Mouse (Mus musculus) liver, embryonic 12.5 days (tissue): Measurements from ENCODE around the gene Nab2. TPM values are rescaled to one million over a fixed set of nuclear protein-coding genes. Genes with fewer than 3 reads are reported as not detected.
"Not testable (repeated sequence)": the region's sequence is repeated elsewhere in the genome, so short reads cannot be mapped to it uniquely, and the experiment has no call there.

ENCODE experiments used
- ATAC-seq: fragments of 200-750 bp; cut with Nextera tagmentation; 2 replicates; pipeline ENCODE4 v1.8.0; 2017; ENCODE audit warnings: moderate number of reproducible peaks, mild to moderate bottlenecking, moderate library complexity
- H3K27ac ChIP-seq: fragments of 300-500 bp; sonication (generic); 2 replicates; pipeline ENCODE4 v1.5.1; 2016; ENCODE audit warnings: mild to moderate bottlenecking
- H3K27me3 ChIP-seq: fragments of 300-500 bp; sonication (generic); replicated peaks from 2 replicates; pipeline ENCODE4 v1.6.1; 2016; ENCODE audit warnings: mild to moderate bottlenecking, moderate library complexity
- H3K36me3 ChIP-seq: fragments of 300-500 bp; sonication (generic); 2 replicates; pipeline ENCODE4 v1.6.1; 2016; ENCODE audit warnings: mild to moderate bottlenecking, moderate library complexity
- H3K4me1 ChIP-seq: fragments of 300-500 bp; sonication (generic); 2 replicates; pipeline ENCODE4 v1.6.1; 2016
- H3K4me2 ChIP-seq: fragments of 300-500 bp; sonication (generic); 2 replicates; pipeline ENCODE4 v1.6.1; 2016; ENCODE audit warnings: mild to moderate bottlenecking, moderate library complexity
- H3K4me3 ChIP-seq: fragments of 300-500 bp; sonication (generic); 2 replicates; pipeline ENCODE4 v1.5.1; 2016; ENCODE audit warnings: mild to moderate bottlenecking, moderate library complexity
- H3K9ac ChIP-seq: fragments of 300-500 bp; sonication (generic); 2 replicates; pipeline ENCODE4 v1.6.1; 2016; ENCODE audit warnings: mild to moderate bottlenecking, moderate library complexity
- H3K9me3 ChIP-seq: fragments of 300-500 bp; sonication (generic); replicated peaks from 2 replicates; pipeline ENCODE4 v1.6.1; 2016; ENCODE audit warnings: mild to moderate bottlenecking, moderate library complexity
- WGBS: fragments of 180-500 bp; shearing (Covaris S2); methylation state at CpG from one replicate; pipeline ENCODE4 v1.1.7; 2016; ENCODE audit not compliant: insufficient replicate concordance; 5-methylcytosine and 5-hydroxymethylcytosine counted together
- polyA plus RNA-seq: library from polyadenylated mRNA; unstranded; fragments of >200 nt; fragmentation: Nextera tagmentation; extraction: Ambion mirVana; gene quantifications from 2 replicates; pipeline ENCODE4 v1.2.1, GENCODE M21; 2016

Gene Nab2
- polyA plus RNA-seq, 1 experiment from 2014 or later: 2.6 TPM

DNA sequence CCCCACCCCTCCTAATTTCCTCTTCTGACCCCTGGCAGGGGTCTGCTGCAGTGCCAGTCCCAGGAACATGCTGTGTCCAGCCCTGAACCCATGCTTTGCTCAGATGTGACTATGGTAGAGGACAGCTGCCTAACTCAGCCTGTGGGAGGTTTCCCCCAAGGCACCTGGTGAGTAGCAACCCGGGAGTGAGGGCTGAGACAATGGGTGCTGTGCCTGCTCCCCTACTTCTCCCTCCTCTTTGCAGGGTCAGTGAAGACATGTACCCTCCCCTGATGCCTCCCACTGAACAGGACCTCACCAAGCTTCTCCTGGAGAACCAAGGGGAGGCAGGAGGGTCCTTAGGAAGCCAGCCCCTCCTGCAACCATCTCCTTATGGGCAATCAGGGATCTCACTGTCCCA lies 8.8 kb downstream of the Nab2 start:
- Histone ChIP-seq H3K9me3 (no peaks in the 10 kb centered on the region), H3K9ac (no peak overlapping the region), H3K27me3 (peaks cover 34% of the 10 kb centered on the region), H3K4me2 (no peak overlapping the region), H3K4me1 (peaks cover 49% of the 10 kb centered on the region), H3K4me3 (no peak overlapping the region), H3K36me3 (peaks cover 44% of the 10 kb centered on the region), H3K27ac (no peak overlapping the region)
- WGBS: 50% methylated on average over 1 of the region's 1 CpGs
- ATAC-seq: no peak

DNA sequence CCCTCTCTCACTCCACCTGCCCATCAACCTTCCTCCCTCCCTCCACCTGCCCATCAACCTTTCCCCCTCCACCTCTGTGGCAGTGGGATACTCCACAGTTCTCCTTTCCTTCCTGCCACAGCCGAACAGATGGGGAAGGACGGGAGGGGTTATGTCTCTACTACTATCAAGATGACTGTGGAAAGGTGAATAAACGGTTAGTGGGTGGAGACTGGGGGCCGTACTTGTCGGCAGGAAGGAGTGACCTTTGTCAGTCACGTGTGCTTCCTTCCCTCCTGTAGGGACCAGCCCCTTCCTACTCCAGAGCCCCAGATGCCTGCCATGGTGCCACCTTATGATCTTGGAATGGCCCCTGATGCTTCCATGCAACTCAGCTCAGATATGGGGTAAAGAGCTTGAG lies 10.3 kb downstream of the Nab2 start:
- no peak for ATAC-seq
- no peak overlapping the region for H3K27ac ChIP-seq
- peaks cover 59% of the 10 kb centered on the region for H3K36me3 ChIP-seq
- H3K9ac ChIP-seq: no peak overlapping the region
- peaks cover 37% of the 10 kb centered on the region for H3K4me1 ChIP-seq
- H3K4me3 ChIP-seq: no peak overlapping the region
- 30% methylated on average over 6 of the region's 6 CpGs for WGBS
- no peaks in the 10 kb centered on the region for H3K9me3 ChIP-seq
- peaks cover 19% of the 10 kb centered on the region for H3K27me3 ChIP-seq
- H3K4me2 ChIP-seq: peak overlapping the region; percentile 0; the same call in 1 of the 2 replicates

DNA sequence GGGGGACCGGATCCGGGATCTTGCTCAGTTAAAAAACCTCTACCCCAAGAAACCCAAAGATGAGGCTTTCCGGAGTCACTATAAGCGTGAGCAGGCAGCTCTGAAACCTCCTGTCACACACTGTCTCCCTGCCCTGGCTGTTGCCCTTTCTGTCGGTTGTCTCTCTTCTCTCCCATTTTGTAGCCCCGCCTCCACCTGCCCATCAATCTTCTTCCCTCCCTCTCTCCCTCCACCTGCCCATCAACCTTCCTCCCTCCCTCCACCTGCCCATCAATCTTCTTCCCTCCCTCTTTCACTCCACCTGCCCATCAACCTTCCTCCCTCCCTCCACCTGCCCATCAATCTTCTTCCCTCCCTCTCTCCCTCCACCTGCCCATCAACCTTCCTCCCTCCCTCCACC lies 10.8 kb downstream of the Nab2 start:
- not testable (repeated sequence) for H3K9ac ChIP-seq, H3K27ac ChIP-seq, H3K4me3 ChIP-seq, H3K9me3 ChIP-seq, ATAC-seq, H3K4me2 ChIP-seq
- Histone ChIP-seq H3K27me3 (peaks cover 15% of the 10 kb centered on the region), H3K4me1 (peaks cover 33% of the 10 kb centered on the region), H3K36me3 (peaks cover 63% of the 10 kb centered on the region)
- 69% methylated on average over 6 of the region's 6 CpGs for whole genome bisulfite sequencing

DNA sequence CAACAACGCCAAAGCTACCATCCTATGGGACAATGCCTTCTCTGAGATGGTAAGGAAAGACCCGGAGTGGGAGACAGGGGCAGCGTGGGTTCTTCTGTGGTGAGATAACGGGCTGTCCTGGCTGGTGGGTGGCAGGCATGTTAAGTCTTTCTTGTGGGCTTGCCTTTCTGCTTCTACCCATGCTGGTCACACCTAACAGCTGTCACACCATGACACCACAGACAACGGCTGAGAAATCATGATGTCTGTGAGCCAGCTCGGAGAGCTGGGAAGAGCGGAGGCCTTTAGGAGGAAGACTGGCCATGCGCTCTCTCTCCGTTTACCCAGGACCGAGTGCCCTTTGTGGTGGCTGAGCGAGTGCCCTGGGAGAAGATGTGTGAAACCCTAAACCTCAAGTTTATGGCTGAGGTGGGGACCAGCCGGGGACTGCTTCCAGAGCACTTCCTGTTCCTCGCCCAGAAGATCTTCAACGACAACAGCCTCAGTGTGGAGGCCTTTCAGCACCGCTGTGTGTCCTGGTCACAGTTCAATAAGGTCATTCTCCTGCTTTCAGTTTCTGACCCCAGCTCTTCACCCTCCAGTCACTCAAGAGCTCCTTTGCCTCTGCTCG lies 13.3 kb downstream of the Nab2 start:
- no peak for ATAC-seq
- H3K4me2 ChIP-seq: no peak overlapping the region
- peaks cover 80% of the 10 kb centered on the region for H3K36me3 ChIP-seq
- no peak overlapping the region for H3K27ac ChIP-seq
- H3K4me1 ChIP-seq: peaks cover 12% of the 10 kb centered on the region; the same call in 1 of the 2 replicates
- no peak overlapping the region for H3K4me3 ChIP-seq
- no peaks in the 10 kb centered on the region for H3K27me3 ChIP-seq
- peak overlapping the region; percentile 17; the same call in 1 of the 2 replicates for H3K9ac ChIP-seq
- no peaks in the 10 kb centered on the region for H3K9me3 ChIP-seq
- 56% methylated on average over 16 of the region's 16 CpGs for WGBS

DNA sequence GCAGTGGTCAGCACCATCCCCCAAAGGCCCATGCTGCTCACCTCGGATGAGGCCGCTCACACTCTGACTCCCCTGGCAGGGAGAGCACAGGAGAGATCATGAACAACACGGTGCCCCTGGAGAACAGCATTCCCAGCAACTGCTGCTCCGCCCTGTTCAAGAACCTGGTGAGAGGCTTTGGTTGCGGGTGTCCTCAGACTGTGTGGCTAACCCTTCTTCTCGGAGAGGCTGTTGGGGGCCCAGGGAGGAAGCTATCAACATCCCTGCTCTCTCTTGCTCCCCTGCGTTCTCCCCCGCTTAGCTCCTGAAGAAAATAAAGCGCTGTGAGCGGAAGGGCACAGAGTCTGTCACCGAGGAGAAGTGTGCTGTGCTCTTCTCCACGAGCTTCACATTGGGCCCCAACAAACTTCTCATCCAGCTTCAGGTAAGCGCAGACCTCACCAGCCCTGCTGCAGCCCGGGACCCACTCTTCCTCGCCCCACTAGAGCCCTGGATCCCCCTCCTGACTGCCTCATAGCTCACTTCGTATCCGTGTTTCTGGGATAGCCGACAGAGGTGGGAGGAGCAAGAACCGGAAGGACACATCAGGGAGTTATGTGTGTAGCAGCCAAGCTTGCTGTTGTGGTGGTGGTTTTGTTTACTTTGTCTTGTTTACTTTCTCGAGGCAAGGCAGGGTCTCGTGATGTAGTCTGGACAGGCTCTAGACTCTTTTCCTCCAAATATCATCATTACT lies 15.3 kb downstream of the Nab2 start:
- ATAC-seq: no peak
- no peak overlapping the region for H3K9ac ChIP-seq
- no peak overlapping the region for H3K27ac ChIP-seq
- 67% methylated on average over 21 of the region's 21 CpGs for WGBS
- H3K4me2 ChIP-seq: peak overlapping the region; percentile 29; the same call in 1 of the 2 replicates
- H3K27me3 ChIP-seq: no peaks in the 10 kb centered on the region
- peaks cover 10% of the 10 kb centered on the region; the same call in 1 of the 2 replicates for H3K4me1 ChIP-seq
- H3K36me3 ChIP-seq: peaks cover 77% of the 10 kb centered on the region
- H3K4me3 ChIP-seq: no peak overlapping the region
- H3K9me3 ChIP-seq: no peaks in the 10 kb centered on the region

DNA sequence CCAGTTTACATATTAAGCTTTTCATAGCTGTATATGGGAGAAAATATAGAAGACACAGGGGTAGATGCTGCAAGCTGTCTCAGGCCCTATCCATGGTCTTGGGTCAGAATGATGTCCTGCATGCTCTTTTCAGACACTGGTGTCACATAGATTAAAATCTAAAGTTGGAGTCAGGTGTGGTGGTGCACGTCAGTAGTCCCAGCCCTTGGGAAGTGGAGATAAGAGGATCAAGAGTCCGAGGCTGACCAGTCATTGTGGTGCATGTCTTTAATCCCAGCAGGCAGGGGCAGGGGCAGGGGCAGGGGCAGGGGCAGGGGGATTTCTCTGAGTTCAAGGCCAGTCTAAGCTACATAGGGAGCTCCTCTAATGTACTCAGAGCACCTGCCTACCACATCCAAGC lies 22.6 kb downstream of the Nab2 start:
- peaks cover 34% of the 10 kb centered on the region for H3K36me3 ChIP-seq
- no peak overlapping the region for H3K27ac ChIP-seq
- no peak for ATAC-seq
- no peak overlapping the region for H3K4me2 ChIP-seq
- no peaks in the 10 kb centered on the region for H3K27me3 ChIP-seq
- H3K4me1 ChIP-seq: peaks cover 32% of the 10 kb centered on the region
- 41% methylated on average over 2 of the region's 2 CpGs for WGBS
- no peak overlapping the region for H3K9ac ChIP-seq
- no peaks in the 10 kb centered on the region for H3K9me3 ChIP-seq
- no peak overlapping the region for H3K4me3 ChIP-seq

DNA sequence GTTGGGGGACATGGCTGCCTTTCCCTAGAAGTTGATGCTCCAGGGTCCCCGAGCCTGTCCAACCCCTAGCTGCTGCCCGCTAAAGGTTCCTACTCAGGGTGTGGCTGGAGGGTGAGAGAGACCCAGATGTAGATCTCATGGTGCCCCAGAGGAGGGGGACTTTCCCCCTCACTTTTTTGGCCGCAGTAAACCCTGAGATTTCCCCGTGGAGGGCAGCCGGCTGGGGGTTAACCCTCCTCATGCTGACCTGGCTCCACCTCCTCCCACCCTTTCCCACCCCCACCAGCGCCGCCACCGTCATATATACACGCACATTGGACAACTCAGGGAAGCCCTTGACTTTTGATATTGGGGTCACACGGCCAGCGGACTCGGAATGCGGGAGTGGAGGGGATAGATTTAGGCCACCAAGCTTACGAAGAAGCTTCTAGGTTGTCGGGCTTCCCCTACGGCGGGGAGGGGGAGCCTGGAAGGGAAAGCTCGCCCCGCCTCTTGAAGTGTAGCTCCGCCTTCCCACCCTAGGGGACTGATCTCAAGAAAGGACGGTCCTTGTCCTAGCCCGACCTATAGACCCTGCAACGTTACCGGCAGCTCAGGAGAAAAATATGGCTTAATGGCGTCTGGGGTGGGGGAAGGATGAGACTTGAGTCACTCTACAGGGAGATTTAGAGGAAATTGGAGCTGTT lies 24.7 kb downstream of the Nab2 start:
- peaks cover 32% of the 10 kb centered on the region for H3K4me1 ChIP-seq
- WGBS: under 1% methylated on average over 25 of the region's 25 CpGs
- H3K36me3 ChIP-seq: peaks cover 23% of the 10 kb centered on the region
- peak overlapping the region; percentile 75 for H3K4me3 ChIP-seq
- ATAC-seq: peak; percentile 70
- peak overlapping the region; percentile 97 for H3K4me2 ChIP-seq
- H3K9me3 ChIP-seq: no peaks in the 10 kb centered on the region
- H3K9ac ChIP-seq: peak overlapping the region; percentile 80
- peak overlapping the region; percentile 91 for H3K27ac ChIP-seq
- H3K27me3 ChIP-seq: no peaks in the 10 kb centered on the region; the same call in 1 of the 2 replicates

DNA sequence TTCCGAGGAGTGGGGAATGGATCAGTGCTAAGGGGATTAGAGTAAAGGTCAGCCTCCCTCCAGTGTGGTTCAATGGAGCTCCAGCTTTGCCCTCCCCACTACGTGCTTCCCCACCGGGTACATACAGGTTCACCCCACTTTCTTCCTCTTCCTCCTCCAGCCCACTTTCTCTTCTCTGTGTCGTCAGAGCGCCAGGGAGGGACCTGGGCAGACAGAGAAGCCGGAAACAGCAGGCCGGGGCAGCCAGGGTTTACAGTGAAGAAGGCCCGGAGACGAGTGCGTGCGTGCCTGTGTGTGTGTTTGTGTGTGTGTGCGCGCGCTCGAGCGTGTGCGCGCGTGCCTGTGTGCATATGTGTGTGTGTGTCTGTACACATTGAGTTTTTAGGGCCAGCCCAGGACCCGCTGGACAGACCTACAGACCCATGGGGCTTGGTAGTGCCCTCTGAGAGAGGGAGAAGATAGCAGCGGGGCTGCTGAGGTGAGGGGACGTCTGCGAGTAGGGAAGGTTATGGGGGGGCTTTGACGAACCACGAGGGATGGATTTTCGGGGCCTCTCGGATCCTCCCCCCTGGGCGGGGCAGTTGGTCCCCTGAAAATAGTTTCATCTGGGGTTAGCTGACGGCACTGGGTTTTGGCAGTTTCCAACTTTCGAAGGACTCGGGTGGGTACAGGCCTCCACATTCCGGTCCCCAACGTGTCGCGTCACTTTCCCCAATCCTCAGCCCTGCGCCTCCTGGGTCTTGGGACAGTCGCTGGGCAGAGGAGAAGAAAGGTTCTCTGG lies 25.4 kb downstream of the Nab2 start, which contains the start of gene Stat6:
Stat6 (plus strand) TSS at position 215 of the 781 bp plus-strand sequence.
- under 1% methylated on average over 37 of the region's 37 CpGs for WGBS
- H3K4me2 ChIP-seq: peak within 1 kb of the TSS; percentile 97
- no peaks in the 10 kb centered on the region; the same call in 1 of the 2 replicates for H3K27me3 ChIP-seq
- H3K4me3 ChIP-seq: peak within 1 kb of the TSS; percentile 75
- H3K9me3 ChIP-seq: no peaks in the 10 kb centered on the region
- peak within 1 kb of the TSS; percentile 91 for H3K27ac ChIP-seq
- H3K36me3 ChIP-seq: peaks cover 16% of the 10 kb centered on the region
- peak; percentile 76 for ATAC-seq
- H3K4me1 ChIP-seq: peaks cover 32% of the 10 kb centered on the region
- peak within 1 kb of the TSS; percentile 80 for H3K9ac ChIP-seq

DNA sequence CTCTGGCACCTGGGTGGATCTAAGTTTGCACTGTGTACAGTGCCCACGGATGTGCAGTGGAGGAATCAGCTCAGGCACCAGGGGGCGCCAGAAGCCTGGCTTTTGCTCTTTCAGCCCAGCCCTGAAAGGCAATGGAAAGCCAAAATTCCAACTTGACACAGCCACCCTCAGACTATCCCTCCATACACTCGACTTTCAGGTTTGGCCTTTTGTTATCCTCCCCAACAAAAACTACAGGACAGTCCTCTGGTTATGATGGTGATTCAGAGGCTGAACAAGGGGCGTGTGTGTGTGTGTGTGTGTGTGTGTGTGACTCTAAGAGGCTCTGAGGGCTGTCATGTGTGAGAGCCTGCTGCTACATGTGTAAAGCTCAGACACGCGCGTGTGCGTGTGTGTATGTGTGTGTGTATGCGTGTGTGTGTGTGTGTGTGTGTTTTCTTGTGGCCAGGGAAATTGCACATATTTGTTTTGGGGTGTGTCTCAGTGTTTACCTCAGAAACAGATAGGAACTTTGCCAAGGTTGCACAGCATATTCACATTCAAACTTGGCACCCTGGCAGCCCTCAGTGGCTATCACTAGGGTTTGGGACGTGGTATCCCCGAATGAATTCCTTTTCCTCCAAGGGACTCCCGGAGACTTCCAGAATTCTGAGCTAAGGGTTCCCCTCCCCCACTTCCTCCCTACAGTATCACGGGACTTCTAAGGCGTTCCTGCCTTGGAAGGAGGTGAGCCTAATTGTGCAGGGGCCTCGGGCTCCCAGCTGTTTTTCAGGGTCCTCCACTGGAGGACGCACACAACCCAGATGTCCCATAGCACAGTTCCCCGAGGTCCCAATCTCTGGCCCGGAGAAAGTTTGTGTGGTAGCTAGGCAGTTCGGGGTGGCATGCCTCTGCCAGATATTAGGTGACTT lies 26.3 kb downstream of the Nab2 start:
- H3K27ac ChIP-seq: peak overlapping the region; percentile 91
- H3K27me3 ChIP-seq: no peaks in the 10 kb centered on the region; the same call in 1 of the 2 replicates
- ATAC-seq: peak; percentile 64
- peak overlapping the region; percentile 80 for H3K9ac ChIP-seq
- WGBS: 5% methylated on average over 19 of the region's 19 CpGs
- H3K4me3 ChIP-seq: peak overlapping the region; percentile 75
- peak overlapping the region; percentile 97 for H3K4me2 ChIP-seq
- H3K9me3 ChIP-seq: no peaks in the 10 kb centered on the region
- peaks cover 8% of the 10 kb centered on the region for H3K36me3 ChIP-seq
- peaks cover 32% of the 10 kb centered on the region for H3K4me1 ChIP-seq

DNA sequence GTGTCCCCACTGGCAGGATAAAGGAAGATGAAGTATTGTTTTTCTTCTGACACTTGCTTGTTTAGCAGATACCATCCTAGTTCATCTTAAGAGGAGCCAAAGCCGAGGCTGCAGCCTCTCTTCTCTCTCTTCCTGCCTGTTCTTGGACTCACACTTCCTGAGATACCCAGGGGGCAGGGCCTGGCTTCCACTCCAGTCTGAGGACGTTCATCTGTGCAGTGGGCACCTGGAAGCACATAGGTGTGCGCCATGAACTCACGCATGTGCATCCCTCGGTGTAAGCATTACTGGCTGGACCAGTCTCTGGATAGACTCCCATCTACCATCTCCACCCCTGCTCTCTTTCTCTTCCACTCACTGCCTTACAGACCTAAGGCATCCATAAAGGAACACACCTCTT lies 27.9 kb downstream of the Nab2 start:
- no peak for ATAC-seq
- Histone ChIP-seq H3K27ac (no peak overlapping the region), H3K9me3 (no peaks in the 10 kb centered on the region), H3K9ac (no peak overlapping the region), H3K4me3 (no peak overlapping the region), H3K36me3 (no peaks in the 10 kb centered on the region), H3K27me3 (no peaks in the 10 kb centered on the region; the same call in 1 of the 2 replicates), H3K4me2 (no peak overlapping the region), H3K4me1 (peaks cover 32% of the 10 kb centered on the region)
- WGBS: 56% methylated on average over 5 of the region's 5 CpGs
